Mouse (Mus musculus): ENCODE measurements at regions not wholly inside any gene's neighbourhood (a gene's known extent, or its start where the extent isn't known, plus 50 kb on each side); places are given as distances from the start of the nearest gene placed in this dataset.

DNA sequence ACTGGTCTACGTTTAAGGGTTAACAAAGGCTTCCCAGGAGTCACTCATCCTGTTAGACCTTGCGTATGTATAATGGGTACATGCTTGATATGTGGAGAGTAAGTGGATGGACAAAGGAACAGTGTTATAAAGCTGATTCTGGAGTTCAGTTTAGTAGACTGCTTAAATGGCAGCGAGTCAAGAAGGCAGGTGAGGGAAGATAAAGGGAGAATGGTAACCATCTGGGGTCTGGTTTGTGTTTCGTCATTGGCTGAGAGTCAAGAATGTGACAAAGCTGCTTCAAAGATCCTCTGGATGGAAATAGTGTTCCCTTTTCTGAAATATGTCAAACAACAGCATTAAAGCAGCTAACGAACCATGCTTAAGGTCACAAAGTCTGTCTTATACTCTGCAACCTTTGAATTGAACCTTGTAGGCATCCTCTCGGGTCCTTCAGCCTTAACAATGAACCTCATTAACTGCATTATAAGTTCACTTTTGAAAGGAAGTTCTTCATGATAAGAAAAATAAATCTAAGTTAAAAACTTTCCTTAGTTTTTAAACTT, 286.9 kb upstream of the 4930452B06Rik start:
- ATAC-seq (ENCODE audit: insufficient number of reproducible peaks, low FRiP score, low TSS enrichment, low read depth) = no peak
- no peak overlapping the region for H3K9ac ChIP-seq (ENCODE audit: low read length)

DNA sequence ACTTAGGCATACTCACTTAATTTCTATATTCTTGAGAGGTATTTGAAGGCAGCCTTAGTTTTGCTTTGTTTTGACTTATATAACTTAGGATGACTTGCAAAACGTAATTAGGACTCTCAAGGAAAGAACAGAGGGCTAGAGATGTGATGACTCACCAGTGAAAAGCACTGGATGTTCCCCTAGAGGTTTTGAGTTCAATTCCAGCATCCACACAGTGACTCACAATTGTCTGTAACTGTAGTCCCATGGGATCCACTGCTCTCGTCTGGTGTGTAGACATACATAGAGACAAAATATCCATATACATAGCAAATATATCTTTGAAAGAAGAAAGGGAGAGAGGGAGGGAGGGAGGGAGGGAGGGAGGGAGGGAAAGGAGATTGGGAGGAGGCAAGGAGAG, 282.7 kb upstream of the 4930452B06Rik start:
- H3K9ac ChIP-seq (ENCODE audit: low read length) = no peak overlapping the region
- H3K4me2 ChIP-seq (ENCODE audit: low read depth, severe bottlenecking) = no peak overlapping the region
- no peaks in the 10 kb centered on the region for H3K36me3 ChIP-seq (ENCODE audit: control insufficient read depth, insufficient read depth, low read length)
- no peak overlapping the region for H3K27ac ChIP-seq (replicated peaks; ENCODE audit: low read depth, low read length)
- WGBS = 74% methylated on average over 2 of the region's 2 CpGs
- ATAC-seq (ENCODE audit: insufficient number of reproducible peaks, low FRiP score, low TSS enrichment, low read depth) (no peak), DNase-seq (ENCODE audit: low spot score) (no peak)
- H3K9me3 ChIP-seq (ENCODE audit: control insufficient read depth, low read length) = no peaks in the 10 kb centered on the region
- no peak overlapping the region for H3K4me3 ChIP-seq (ENCODE audit: low read depth, low read length)
- H3K27me3 ChIP-seq (ENCODE audit: control insufficient read depth, insufficient read depth, low read length) = no peaks in the 10 kb centered on the region
- H3K4me1 ChIP-seq (ENCODE audit: control insufficient read depth, insufficient read depth, low read length) = no peaks in the 10 kb centered on the region

More for the DNA sequence above, 286.9 kb upstream of the 4930452B06Rik start:
- no peak overlapping the region for H3K27ac ChIP-seq (replicated peaks; ENCODE audit: low read depth, low read length)
- no peak overlapping the region for H3K4me3 ChIP-seq (ENCODE audit: low read depth, low read length)
- 64% methylated on average over 6 of the region's 6 CpGs for WGBS
- no peak overlapping the region for H3K4me2 ChIP-seq (ENCODE audit: low read depth, severe bottlenecking)
- no peaks in the 10 kb centered on the region for H3K36me3 ChIP-seq (ENCODE audit: control insufficient read depth, insufficient read depth, low read length)
- H3K4me1 ChIP-seq (ENCODE audit: control insufficient read depth, insufficient read depth, low read length) = no peaks in the 10 kb centered on the region
- no peaks in the 10 kb centered on the region for H3K27me3 ChIP-seq (ENCODE audit: control insufficient read depth, insufficient read depth, low read length)
- no peak for DNase-seq (ENCODE audit: low spot score)
- no peaks in the 10 kb centered on the region for H3K9me3 ChIP-seq (ENCODE audit: control insufficient read depth, low read length)

DNA sequence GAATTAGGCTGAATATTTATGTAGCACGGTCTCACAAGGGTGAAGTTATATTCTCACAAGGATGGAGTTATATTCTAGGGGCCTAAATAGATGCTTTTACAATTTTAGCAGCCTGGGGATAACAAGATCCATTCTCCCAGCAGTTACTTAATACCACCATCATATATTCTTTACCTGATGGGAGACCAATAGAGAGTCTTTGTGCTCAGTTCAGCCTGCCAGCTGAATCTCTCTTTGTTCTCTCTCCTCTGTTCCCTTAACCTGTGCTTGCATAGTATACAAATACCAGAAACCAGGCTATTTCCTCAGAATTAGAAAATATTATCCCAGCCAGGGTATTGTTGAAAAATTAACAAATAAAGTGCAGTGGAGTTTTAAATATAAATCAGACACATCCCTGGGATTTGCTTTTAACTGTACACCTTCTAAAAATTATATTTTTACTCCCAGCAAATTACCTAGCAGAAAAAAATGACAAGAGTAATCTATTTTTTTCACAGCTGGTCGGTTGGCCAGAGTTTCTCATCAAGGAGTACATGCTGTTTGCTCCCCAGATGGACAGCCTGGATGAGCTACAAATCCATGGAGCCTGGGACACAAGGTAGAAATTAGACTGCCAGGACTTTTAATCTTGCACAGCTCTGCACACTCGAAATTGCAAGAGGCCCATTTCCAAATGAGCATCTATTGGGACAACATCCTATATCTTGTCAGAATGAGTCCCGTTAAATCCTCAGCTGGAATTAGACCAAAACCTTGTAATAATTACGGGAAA, 281.0 kb upstream of the 4930452B06Rik start:
- H3K4me1 ChIP-seq (ENCODE audit: control insufficient read depth, insufficient read depth, low read length) = no peaks in the 10 kb centered on the region
- no peak overlapping the region for H3K4me3 ChIP-seq (ENCODE audit: low read depth, low read length)
- no peak overlapping the region for H3K9ac ChIP-seq (ENCODE audit: low read length)
- no peaks in the 10 kb centered on the region for H3K9me3 ChIP-seq (ENCODE audit: control insufficient read depth, low read length)
- no peak overlapping the region for H3K27ac ChIP-seq (replicated peaks; ENCODE audit: low read depth, low read length)
- H3K4me2 ChIP-seq (ENCODE audit: low read depth, severe bottlenecking) = no peak overlapping the region
- no peaks in the 10 kb centered on the region for H3K27me3 ChIP-seq (ENCODE audit: control insufficient read depth, insufficient read depth, low read length)
- ATAC-seq (ENCODE audit: insufficient number of reproducible peaks, low FRiP score, low TSS enrichment, low read depth) (no peak), DNase-seq (ENCODE audit: low spot score) (no peak)
- H3K36me3 ChIP-seq (ENCODE audit: control insufficient read depth, insufficient read depth, low read length) = no peaks in the 10 kb centered on the region
- WGBS = 77% methylated on average over 5 of the region's 5 CpGs

DNA sequence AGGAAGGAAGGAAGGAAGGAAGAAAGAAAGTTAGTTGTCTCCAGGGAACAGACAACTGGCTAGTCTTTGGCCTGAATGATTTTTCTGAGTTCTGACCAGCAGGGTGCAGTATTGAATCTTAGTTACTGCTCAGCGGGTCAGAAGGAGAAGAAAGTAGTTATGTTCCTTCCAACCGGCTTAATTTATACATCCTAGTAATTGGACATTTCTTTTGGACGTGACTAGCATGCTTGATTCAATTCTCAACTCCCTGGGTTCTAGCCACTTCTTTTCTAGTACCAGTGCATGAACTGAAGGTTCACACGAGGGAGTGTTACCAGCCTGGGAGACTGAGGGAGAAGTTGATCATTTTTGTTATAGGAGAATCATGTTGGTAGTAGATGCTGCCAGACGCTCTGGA, 269.1 kb upstream of the 4930452B06Rik start:
- H3K9me3 ChIP-seq (ENCODE audit: control insufficient read depth, low read length) = no peaks in the 10 kb centered on the region
- no peak overlapping the region for H3K9ac ChIP-seq (ENCODE audit: low read length)
- H3K4me3 ChIP-seq (ENCODE audit: low read depth, low read length) = no peak overlapping the region
- no peak for ATAC-seq (ENCODE audit: insufficient number of reproducible peaks, low FRiP score, low TSS enrichment, low read depth)
- H3K27ac ChIP-seq (replicated peaks; ENCODE audit: low read depth, low read length) = no peak overlapping the region
- H3K27me3 ChIP-seq (ENCODE audit: control insufficient read depth, insufficient read depth, low read length) = no peaks in the 10 kb centered on the region
- no peaks in the 10 kb centered on the region for H3K36me3 ChIP-seq (ENCODE audit: control insufficient read depth, insufficient read depth, low read length)
- no peak overlapping the region for H3K4me2 ChIP-seq (ENCODE audit: low read depth, severe bottlenecking)
- H3K4me1 ChIP-seq (ENCODE audit: control insufficient read depth, insufficient read depth, low read length) = no peaks in the 10 kb centered on the region
- WGBS = 25% methylated on average over 5 of the region's 5 CpGs
- peak; percentile 64 for DNase-seq (ENCODE audit: low spot score)
